Mouse (Mus musculus) cerebellum, adult 9-11 months (tissue): ENCODE measurements around the gene Flcn.
A peak's percentile ranks its signal among the peaks of the same experiment; 100 is the strongest.

Experiments used
- DNase-seq: peaks from one replicate; pipeline ENCODE4 v3.0.0; 2022

Gene Flcn

DNA sequence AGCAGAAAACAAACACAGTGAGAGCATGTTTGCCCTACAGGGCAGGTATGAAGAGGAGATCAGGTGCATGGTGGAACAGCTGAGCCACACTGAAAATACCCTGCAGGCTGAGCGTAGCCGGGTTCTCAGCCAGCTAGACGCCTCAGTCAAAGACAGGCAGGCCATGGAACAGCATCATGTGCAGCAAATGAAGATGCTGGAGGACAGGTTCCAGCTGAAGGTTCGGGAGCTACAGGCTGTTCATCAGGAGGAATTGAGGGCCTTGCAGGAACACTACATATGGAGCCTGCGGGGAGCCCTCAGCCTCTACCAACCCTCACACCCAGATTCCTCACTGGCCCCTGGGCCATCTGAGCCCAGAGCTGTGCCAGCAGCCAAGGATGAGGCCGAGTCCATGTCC is 49.0 kb downstream of the Flcn start:
- peak; percentile 76 for DNase-seq

GRCm38 (mm10) chr11:59759626-59760025 is 50.2 kb downstream of the Flcn start:
- DNase-seq = no peak

DNA sequence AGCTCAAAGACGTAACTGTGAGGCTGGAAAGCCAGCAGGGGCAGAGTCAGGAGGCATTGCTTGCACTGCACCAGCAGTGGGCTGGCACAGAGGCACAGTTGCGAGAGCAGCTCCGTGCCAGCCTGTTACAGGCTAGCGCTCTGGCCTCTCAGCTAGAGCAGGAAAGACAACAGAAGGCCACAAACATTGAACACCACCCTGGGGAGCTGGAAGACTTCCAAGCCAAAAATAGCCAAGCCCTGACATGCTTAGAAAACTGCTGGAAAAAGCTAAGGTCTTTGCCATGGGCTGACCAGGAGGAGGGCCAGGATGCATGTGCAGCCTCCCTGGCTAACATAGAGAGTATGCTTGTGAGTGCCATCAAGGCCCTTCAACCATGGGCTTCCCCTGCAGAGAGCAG is 50.6 kb downstream of the Flcn start:
- peak; percentile 96 for DNase-seq

DNA sequence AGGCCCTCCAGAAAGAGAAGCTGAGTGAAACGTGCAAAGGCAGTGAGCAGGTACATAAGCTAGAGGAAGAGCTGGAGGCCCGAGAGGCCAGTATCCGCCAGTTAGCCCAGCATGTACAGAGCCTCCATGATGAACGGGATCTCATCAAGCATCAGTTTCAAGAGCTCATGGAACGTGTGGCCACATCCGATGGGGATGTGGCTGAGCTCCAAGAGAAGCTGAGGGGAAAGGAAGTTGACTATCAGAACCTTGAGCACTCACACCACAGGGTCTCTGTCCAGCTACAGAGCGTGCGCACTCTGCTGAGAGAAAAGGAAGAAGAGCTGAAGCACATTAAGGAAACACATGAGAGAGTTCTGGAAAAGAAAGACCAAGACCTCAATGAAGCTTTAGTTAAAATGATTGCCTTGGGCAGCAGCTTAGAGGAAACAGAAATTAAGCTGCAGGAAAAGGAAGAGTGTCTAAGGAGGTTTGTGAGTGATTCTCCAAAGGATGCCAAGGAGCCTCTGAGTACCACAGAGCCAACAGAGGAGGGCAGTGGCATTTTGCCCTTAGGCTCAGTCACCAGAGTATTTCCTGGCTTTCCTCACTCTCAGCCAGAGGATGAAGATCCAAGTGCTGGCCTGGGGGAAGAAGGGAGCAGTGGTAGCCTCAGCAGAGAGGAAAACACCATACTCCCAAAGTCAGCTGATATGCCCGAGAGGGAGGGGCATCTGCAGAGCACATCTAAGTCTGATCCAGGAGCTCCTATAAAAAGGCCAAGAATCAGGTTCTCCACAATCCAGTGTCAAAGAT is 51.4 kb downstream of the Flcn start:
- DNase-seq = peak; percentile 71

GRCm38 (mm10) chr11:59756351-59756750 is 53.5 kb downstream of the Flcn start:
- no peak for DNase-seq

GRCm38 (mm10) chr11:59754504-59754903 is 55.3 kb downstream of the Flcn start:
- DNase-seq = no peak

- DNase-seq = no peak
These were observed 60.8 kb downstream of the Flcn start for GRCm38 (mm10) chr11:59749050-59749449.

- DNase-seq = no peak
These were observed 63.2 kb downstream of the Flcn start for GRCm38 (mm10) chr11:59746614-59747013.

GRCm38 (mm10) chr11:59745851-59746250 is 64.0 kb downstream of the Flcn start:
- DNase-seq = no peak

DNA sequence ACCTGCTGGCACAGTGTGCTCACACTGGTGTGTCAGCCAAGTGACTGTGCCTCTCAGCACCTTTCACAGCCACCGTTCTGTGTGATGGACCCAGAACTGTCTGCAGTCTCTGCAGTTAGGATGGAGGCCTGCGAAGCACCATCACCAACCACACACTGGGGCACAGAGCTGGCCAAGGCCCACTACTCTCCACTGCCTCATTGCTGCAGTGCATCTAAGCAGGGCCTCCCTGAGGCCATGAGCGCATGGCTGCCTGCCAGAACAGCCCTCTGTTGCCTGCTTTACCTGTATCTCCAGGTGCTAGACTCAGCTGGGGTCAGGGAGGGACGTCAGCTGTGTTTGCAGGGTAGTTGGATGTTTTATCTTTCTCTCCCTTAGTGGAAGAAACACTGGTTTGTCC is 65.4 kb downstream of the Flcn start:
- DNase-seq = no peak

DNA sequence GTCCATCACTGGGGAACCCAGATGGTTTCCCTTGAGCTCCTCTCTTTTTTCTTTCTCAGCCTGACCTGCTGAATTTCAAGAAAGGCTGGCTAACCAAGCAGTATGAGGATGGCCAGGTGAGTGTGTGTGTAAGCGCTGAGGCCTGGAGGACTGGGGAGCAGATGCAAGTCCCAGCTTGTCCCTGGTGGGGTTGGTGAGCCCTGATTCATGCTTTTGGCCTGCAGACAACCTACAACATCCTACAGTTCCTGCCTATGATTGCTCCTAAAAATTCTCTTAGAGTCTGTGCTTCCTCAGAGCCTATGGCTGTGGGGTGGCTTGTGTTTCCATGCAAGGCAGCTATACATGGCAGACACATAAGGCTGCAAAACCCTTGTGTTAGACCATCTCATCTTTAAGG is 66.1 kb downstream of the Flcn start:
- no peak for DNase-seq

- no peak for DNase-seq
These were observed 66.5 kb downstream of the Flcn start for GRCm38 (mm10) chr11:59743307-59743706.

DNA sequence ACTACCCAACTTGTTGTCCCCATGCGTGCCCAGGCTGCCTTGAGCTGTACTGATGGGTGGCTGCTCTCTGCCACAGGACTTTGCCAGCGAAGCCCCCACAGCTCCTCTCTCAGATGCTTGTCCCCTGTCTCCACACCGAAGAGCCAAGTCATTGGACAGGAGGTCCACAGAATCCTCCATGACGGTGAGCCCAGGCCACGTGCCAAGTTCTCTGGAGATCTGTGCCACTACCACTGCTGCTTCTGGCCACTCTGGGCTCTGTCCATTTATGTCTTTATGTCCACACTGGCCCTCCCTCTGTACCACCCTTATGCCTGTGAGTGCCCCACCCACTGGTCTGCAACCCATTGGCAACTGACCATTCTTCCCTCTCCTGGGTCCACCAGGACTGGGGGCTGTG is 67.9 kb downstream of the Flcn start:
- no peak for DNase-seq
